ENCODE assay signal across 1 mouse cellular context in the genomic region with DNA sequence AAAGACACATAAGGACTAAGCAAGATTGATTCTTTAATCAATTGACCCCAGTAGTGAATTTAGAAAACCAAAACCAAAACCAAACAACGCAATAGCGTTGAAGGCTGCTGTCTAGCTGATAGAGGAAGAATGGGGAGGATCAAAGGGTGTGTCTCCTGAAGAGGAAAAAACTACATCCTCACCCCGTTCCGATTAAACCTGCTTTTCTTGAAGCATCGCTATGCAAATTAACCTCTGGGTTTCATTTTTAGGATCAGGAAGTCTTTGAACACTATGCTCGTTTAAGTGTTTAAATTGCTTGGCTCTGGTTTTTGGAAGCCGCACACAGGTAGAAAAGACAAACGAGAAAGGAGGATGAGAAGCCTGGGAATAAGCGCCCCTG.
TF ChIP-seq lines count a peak whose summit lies in the region.

No protein-coding gene starts in this region.

TF ChIP-seq in CH12.LX, 34 proteins besides CTCF, POLR2A, EP300 and RAD21 (continued from another document):
- TF ChIP-seq NELFE (IDR thresholded peaks at IDR 0.05; ENCODE audit: low read depth, low read length) = no peak
- TF ChIP-seq MYC (IDR thresholded peaks at IDR 0.05; ENCODE audit: low read depth, low read length) = peak; percentile 32; the same call in 1 of the 2 replicates
- TF ChIP-seq POLR2AphosphoS2 (IDR thresholded peaks at IDR 0.05; ENCODE audit: low read depth, low read length) = no peak
- TF ChIP-seq MAFK (IDR thresholded peaks at IDR 0.05; ENCODE audit: insufficient replicate concordance, low read length) = no peak
- no peak for TF ChIP-seq E2F4 (IDR thresholded peaks at IDR 0.05; ENCODE audit: insufficient replicate concordance, low read depth, low read length)
- TF ChIP-seq HCFC1 (IDR thresholded peaks at IDR 0.05; ENCODE audit: low read depth, low read length) = 0 out of 2 replicates have a peak, but pooled peaks have one; percentile 19
- TF ChIP-seq TBP (conservative IDR thresholded peaks at IDR 0.05; ENCODE audit: low read depth, low read length) = no peak
- TF ChIP-seq ZKSCAN1 (IDR thresholded peaks at IDR 0.05; ENCODE audit: borderline replicate concordance, low read depth, low read length) = no peak
